Mouse (Mus musculus): ENCODE measurements around the gene Nsun6.
A peak's percentile ranks its signal among the peaks of the same experiment; 100 is the strongest.

Gene Nsun6

GRCm38 (mm10) chr2:15054945-15055637 lies at the start of gene Nsun6:
Gene Nsun6, minus strand, starts transcription at chr2:15055069.
- peak; percentile 88 for DNase-seq (ENCODE audit: low read depth, low spot score)

- no peak for DNase-seq (ENCODE audit: low read depth, low spot score)
These were observed 49.5 kb upstream of the Nsun6 start for GRCm38 (mm10) chr2:15104386-15104785.

GRCm38 (mm10) chr2:15096514-15097090 lies 41.7 kb upstream of the Nsun6 start:
- DNase-seq (ENCODE audit: low read depth, low spot score) = peak; percentile 34

- DNase-seq (ENCODE audit: low read depth, low spot score) = no peak
These were observed 32.4 kb upstream of the Nsun6 start for GRCm38 (mm10) chr2:15087308-15087707.

GRCm38 (mm10) chr2:15083702-15084101 lies 28.8 kb upstream of the Nsun6 start:
- no peak for DNase-seq (ENCODE audit: low read depth, low spot score)

DNA sequence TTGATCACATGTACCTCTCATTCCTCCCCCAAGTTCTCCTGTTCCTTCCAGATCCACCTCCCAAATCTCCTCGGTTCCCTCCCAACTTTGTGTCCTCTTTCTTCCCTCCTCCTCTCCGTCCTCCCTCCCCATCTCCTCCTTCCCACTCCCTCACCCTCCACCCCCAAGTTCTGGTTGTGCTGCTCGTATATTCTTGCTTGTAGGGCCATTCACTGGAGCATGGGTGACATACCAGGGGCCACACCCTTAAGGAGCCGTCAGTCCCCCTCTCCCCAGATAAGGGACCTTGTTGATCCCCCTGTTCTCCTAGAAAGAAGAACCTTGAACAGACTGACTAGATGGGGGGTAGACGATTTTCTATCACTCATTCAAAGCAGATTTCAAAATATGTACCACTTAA lies 12.2 kb upstream of the Nsun6 start:
- DNase-seq (ENCODE audit: low read depth, low spot score) = no peak

DNA sequence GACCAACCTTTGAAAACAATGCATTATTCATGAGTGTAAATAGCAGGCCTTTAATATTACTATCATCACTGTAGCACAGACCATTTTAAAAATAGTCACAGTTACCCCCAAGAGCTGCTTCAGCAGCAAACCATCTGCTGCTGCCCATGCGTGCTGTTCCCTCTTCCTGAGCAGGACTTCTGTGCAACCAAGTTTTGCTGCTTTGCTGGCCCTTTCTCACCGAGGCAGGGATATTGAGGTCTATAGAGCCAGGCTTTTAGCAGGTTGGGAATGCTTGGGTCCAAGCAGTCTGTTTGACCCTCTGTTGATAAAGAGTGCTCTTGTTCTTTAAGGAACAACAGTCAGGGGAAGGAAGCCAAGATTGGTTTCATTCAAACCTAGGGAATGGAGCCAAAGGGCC lies 10.6 kb upstream of the Nsun6 start:
- no peak for DNase-seq (ENCODE audit: low read depth, low spot score)

DNA sequence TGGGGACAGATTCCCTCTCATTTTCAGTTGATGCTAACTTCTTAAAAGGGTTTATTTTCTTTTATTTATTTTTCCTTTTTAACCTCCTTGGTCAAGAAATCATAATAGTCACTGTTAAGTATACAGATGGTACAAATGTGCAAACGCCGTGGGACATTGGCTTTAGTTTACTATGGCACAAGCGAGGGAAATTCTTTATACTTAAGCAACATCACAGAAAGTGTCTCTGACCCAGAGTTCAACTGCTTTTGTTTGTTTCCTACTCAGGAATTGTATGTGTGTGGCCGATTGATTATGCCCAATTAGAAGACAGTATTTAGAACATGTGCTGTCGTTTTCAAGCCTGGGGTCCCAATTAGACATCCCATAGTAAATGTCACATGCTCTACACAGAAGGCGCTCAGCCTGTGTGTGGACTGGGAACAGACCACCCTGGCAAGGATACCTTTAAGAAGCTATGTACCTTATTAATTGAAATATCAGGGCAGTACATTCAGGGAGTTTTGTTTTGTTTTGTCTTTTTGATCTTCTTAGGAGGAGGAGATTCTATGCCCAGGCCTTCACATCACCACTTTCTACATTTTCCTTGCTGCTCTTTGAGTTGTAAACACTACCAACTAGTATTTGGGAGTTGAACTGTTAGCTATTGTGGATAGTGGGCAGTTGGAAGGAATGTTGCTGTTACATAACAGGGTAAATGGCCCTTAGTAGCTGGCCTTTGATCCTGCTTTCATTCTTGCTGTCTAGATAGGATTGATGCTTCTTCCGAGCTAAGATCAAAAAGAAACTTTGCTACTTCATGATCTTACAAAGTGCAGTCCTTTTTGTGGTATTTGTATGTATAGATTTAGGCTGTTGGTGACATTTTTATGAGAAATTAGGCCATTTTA lies 9.8 kb upstream of the Nsun6 start:
- DNase-seq (ENCODE audit: low read depth, low spot score) = no peak

- DNase-seq (ENCODE audit: low read depth, low spot score) = no peak
These were observed 8.9 kb upstream of the Nsun6 start for GRCm38 (mm10) chr2:15063815-15064214.

- DNase-seq (ENCODE audit: low read depth, low spot score) = no peak
These were observed 6.0 kb upstream of the Nsun6 start for GRCm38 (mm10) chr2:15060856-15061255.

GRCm38 (mm10) chr2:15058227-15058626 lies 3.4 kb upstream of the Nsun6 start:
- no peak for DNase-seq (ENCODE audit: low read depth, low spot score)

DNA sequence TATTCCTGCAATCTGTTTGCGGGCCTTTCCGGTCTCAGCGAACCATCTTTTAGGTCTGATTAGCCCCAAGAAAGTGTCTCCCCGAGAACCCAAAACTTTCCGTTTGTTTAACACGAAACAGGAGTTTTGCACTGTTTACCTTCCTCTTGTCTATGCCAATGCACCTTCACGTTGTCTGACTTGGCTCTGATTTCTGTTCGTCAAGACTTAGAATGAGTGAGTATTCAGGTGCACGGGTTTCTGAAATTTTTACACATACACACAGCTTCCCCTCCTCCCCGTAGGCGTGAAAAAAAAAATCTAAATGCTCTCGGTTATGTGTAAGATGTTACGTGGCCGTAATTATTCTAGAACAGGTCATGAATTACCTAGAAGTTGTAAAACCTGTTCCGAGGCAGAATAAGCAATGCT lies 877 bp upstream of the Nsun6 start:
- DNase-seq (ENCODE audit: low read depth, low spot score) = no peak

- no peak for DNase-seq (ENCODE audit: low read depth, low spot score)
These were observed 373 bp downstream of the Nsun6 start for GRCm38 (mm10) chr2:15054496-15054895.

DNA sequence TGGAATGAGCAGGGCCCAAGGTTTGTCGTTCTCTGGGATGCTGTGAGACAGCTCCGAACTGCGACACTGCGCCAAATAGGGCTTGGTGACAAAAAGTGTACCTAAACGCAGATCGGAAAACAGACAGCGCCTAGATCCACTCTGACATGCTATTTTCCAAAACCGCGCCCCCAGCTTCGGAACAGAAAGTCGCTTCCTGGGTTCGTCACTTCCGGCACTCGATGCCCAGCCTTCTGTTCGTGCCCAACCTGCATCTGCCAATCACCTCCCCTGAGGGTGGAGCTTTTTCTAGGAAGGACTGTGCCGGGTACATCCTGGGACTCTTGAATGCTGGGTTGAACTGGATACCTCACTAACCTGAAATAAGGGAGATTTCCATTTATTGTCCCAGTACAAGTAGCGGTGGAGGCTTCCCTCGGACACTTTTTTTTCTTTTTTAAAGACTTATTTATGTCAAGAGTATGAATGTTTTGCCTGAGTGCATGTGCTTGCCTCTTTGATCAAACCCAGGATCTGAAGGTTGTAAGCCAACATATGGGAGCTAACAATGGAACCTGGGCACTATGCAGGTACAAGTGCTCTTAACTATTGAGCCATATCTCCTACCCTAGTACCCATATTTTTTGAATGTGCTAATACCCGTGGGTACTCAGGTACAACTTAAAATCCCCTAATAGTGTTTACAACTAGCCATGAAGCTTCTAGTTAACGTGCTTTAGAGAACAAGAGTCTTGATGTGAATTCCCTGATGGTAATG lies 5.6 kb downstream of the Nsun6 start, which contains the start of gene Arl5b:
Arl5b (plus strand) TSS at position 279 of the 757 bp plus-strand sequence.
- peak; percentile 93 for DNase-seq (ENCODE audit: low read depth, low spot score)

DNA sequence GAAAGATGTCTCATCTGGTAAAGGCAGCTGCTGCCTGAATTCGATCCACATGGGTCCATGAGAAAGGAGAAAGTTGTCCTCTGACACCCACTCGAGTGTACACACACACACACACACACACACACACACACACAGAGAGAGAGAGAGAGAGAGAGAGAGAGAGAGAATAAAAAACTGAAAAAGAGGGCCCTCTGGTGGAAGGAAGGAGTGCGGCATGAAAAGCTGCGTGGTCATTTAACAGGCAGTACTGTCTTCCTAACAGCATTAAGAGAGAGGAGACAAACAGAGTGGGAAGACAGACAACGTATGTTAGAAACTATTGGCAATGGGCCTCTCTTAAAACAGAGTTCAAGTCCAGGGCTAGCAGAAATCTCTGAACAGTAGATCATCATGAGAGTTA lies 14.5 kb downstream of the Nsun6 start:
- DNase-seq (ENCODE audit: low read depth, low spot score) = no peak

GRCm38 (mm10) chr2:15038705-15039104 lies 16.2 kb downstream of the Nsun6 start:
- DNase-seq (ENCODE audit: low read depth, low spot score) = no peak

DNA sequence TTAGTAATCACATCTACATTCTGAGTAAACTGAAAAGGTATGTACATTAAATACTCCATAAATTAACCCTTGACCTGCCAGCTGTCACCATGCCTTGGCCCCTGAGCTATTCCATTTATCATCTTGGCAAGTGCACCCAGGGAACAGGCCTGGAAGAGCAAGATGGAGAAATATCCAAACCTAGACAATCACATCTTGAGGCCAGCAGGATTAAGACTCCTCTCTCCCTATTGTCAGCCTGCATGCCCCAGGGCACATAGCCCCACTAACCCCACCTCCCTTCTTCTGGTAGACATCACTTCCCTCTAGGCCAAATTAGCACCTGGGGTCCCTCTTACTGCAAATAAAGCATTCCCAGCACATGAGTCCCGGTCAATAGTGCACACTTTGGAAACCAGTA lies 27.1 kb downstream of the Nsun6 start:
- no peak for DNase-seq (ENCODE audit: low read depth, low spot score)

DNA sequence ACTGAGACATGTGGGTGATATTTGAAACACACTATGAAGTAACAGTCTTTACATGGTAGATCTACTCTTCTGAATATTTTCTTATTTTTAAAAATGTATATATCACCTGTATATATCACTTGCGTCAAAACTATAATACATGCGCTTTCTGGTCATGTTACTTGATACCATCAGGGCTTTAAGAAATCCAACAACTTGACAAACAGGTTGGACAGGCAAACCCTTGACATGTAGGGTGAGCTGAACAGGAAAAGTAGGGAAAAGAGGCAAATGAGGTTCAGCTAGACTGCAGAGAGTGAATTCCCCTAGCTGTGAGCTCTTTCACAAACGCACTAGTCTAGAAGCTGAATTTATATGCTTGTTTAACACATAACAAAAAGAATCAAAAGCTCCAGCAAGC lies 28.1 kb downstream of the Nsun6 start:
- DNase-seq (ENCODE audit: low read depth, low spot score) = no peak

DNA sequence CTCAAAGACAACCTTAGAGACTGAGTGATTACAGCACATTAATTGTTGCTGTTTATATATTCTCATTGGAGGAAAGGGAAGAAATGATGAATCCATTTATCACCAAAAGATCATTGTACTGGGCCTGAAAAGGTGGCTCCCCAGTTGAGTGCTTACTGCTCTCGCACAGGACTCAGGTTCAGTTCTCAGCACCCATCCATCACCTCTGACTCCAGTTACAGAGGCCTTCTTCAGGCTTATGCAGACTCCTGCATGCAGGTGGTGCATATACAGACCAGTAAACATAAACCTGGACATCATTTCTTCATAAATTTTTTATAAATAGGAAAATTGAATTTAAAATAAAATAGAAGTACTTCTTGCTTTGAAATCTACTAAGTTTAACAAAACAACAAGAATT lies 46.8 kb downstream of the Nsun6 start:
- no peak for DNase-seq (ENCODE audit: low read depth, low spot score)

GRCm38 (mm10) chr2:15007531-15007930 lies 47.3 kb downstream of the Nsun6 start:
- DNase-seq (ENCODE audit: low read depth, low spot score) = no peak

DNA sequence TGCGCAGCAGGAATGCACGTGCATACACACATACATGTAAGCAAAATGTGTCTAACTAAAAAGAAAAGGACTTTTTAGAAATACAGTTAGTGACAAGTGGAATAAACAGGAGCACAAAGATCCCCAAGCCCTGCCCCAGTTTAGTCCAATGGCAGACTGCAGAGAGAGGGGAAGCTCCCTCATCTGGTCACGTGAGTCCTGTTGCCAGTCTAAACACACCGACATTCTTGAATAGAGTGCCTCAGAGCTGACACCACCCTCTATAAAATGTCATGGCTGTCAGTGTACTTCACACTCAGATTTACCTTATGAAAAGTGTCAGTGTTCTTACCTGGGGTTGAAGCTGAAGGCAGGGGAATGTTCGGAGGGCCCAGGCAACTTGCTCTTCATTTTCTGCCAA lies 57.0 kb downstream of the Nsun6 start:
- DNase-seq (ENCODE audit: low read depth, low spot score) = no peak

DNA sequence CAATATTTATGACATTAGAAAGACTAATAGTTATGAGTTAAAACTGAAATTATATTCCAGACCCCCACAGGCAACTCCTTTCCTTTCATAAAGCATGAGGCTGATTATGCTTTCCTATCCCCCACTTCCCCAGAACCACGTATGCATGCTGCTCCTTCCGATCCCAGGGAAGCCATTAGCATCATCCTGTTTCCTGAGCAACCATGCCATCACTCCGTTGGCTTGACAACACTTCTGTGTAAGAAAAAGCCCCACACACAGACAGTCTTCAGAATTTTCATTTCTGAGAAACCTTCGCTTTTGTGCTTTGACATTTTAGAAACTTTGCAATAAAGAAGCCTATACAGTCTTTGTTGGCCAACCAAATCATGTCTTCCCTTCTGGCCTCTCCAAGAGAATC lies 58.8 kb downstream of the Nsun6 start:
- no peak for DNase-seq (ENCODE audit: low read depth, low spot score)

All from telencephalon, adult 2 months (tissue).